Mouse (Mus musculus) megakaryocyte-erythroid progenitor cell, adult 5 weeks (primary cell): Measurements from ENCODE around the gene Ccer2. TPM values are rescaled to one million over a fixed set of nuclear protein-coding genes. Genes with fewer than 3 reads are reported as not detected.

ENCODE experiments used
- polyA plus RNA-seq: library from polyadenylated mRNA; stranded (reverse); fragments of >175 nt; gene quantifications from 2 replicates; pipeline ENCODE4 v1.2.3, GENCODE M21; 2012

The Ccer2 gene
- polyA plus RNA-seq: not detected in 2 replicates

DNA sequence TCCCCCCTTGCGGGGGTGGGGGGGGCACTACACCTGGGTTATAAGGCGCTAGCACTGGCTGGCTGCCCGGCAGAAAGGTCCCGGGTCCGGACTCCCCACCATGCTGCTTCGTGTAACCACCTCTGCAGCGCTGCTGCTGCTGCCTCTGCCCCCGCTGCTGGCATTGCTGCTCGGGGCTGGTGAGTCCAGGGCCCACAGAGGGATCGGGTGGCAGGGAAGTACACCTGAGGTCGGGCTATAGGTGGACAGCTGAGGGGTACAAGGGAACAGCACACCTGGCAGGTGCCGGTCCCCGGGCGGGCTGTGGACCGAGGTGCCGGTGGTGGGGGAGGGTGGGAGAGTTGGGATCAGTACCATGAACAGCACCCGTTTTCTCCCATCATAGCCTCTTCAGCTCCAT, at the start of gene Ccer2:
Gene Ccer2 (plus strand): TSS at position 96 of the 400 bp plus-strand sequence.

GRCm38 (mm10) chr7:28716590-28717281, 39.2 kb upstream of the Ccer2 start, which contains the start of gene Fbxo17:
TSS of gene Fbxo17 (plus strand) at chr7:28716804.

GRCm38 (mm10) chr7:28741709-28742438, 14.1 kb upstream of the Ccer2 start, which contains the start of the genes Mrps12 and Sars2:
TSS of gene Mrps12 (minus strand) at chr7:28741820.
TSS of gene Sars2 (plus strand) at chr7:28741992.

GRCm38 (mm10) chr7:28766173-28766879, 10.4 kb downstream of the Ccer2 start, which contains the start of gene Sirt2:
TSS of gene Sirt2 (plus strand) at chr7:28766735.

DNA sequence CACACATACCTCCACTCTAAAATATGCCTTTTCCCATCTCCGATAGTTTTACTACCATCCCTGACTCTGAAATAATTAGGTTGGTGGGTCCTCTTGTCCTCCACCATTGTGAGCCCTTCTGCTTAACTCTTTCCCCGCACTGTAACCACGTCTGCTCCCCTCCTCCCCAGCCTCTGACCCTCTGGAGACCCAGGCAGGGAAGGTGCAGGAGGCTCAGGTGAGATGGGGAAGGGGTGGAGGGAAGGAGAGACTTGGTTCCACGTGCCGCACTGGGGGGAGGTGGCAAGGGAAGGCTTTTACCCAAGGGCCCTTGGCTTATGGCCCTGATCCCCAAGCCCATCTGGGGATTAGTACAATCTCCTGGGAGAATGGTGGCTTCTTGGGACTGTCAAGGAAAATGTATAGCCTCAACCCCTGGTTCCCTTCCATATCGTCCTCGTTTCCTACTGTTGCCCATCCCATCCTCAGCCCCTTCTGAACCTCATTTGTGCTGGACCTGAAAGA, 11.5 kb downstream of the Ccer2 start, which contains the start of gene Nfkbib:
Gene Nfkbib (minus strand): TSS at position 51 of the 504 bp plus-strand sequence.

GRCm38 (mm10) chr7:28788307-28789195, 32.6 kb downstream of the Ccer2 start, which contains the start of gene Rinl:
TSS of gene Rinl (plus strand) at chr7:28788969.

DNA sequence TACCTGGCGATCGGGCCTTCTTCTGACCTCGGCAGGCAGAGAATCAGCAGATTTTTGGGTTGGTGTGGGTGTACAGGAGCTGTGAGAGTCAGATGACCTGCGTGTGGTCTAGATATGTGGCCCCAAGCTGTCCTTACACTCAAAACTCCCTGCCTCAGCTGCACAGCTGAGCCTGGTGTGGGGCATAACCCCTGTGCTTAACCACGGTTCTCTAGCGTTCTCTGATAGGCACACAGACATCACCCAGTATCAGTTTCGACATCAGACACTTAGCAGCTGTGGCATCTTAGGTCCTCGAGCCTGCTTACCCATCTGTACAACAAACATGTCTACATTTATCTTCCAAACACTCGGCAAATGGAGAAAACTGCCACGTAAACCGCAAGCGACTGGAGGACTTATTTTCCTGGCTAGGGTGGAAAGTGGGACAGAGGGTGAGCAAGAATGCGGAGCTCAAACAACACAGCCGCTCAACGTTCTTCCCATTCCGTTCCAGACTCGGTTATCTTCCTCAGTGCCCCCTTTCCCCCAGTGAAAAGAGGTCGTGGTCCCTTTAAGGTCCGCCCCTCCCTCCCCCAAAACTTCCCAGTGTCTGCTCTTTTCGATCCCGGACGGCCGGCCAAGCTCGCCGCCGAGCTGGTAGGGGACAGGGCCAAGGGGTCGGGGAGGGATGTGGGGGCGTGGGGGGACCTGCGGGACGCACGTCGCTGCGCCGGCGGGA, 52.4 kb downstream of the Ccer2 start, which contains the start of gene Hnrnpl:
Gene Hnrnpl (plus strand): TSS at position 321 of the 721 bp plus-strand sequence.

Other genes with a start within 250 kb of the Ccer2 start
- not detected in 2 replicates for gene Ifnl2, start 245.7 kb upstream of the Ccer2 start, polyA plus RNA-seq
- not detected in 2 replicates for gene Ifnl3, start 233.3 kb upstream of the Ccer2 start, polyA plus RNA-seq
- not detected in 2 replicates for gene Sycn, start 215.3 kb upstream of the Ccer2 start, polyA plus RNA-seq
- gene Nccrp1, start 208.9 kb upstream of the Ccer2 start, polyA plus RNA-seq: 5.8 and 5.9 TPM in 2 replicates
- gene Samd4b, start 158.0 kb upstream of the Ccer2 start, polyA plus RNA-seq: 92.1 and 106 TPM in 2 replicates
- 41.7 and 46.1 TPM in 2 replicates for gene Pak4, start 158.0 kb upstream of the Ccer2 start, polyA plus RNA-seq
- not detected in 2 replicates for gene Acp7, start 124.8 kb upstream of the Ccer2 start, polyA plus RNA-seq
- gene Fbxo27, start 63.3 kb upstream of the Ccer2 start, polyA plus RNA-seq: 0.17 and 0.21 TPM in 2 replicates
- gene Fbxo17, start 39.4 kb upstream of the Ccer2 start, polyA plus RNA-seq: 1.5 and 2.0 TPM in 2 replicates
- gene Mrps12, start 14.4 kb upstream of the Ccer2 start, polyA plus RNA-seq: 279 and 329 TPM in 2 replicates
- 46.8 and 59.0 TPM in 2 replicates for gene Sars2, start 14.2 kb upstream of the Ccer2 start, polyA plus RNA-seq
- gene Sirt2, start 10.6 kb downstream of the Ccer2 start, polyA plus RNA-seq: 169 and 196 TPM in 2 replicates
- 199 and 221 TPM in 2 replicates for gene Nfkbib, start 11.3 kb downstream of the Ccer2 start, polyA plus RNA-seq
- 81.2 and 117 TPM in 2 replicates for gene Rinl, start 32.8 kb downstream of the Ccer2 start, polyA plus RNA-seq
- gene Hnrnpl, start 52.4 kb downstream of the Ccer2 start, polyA plus RNA-seq: 401 and 425 TPM in 2 replicates
- 29.7 and 33.0 TPM in 2 replicates for gene Ech1, start 69.0 kb downstream of the Ccer2 start, polyA plus RNA-seq
- gene Lgals4, start 77.7 kb downstream of the Ccer2 start, polyA plus RNA-seq: 1.2 and 3.4 TPM in 2 replicates
- 0.29 and 0.53 TPM in 2 replicates for gene Lgals7, start 107.7 kb downstream of the Ccer2 start, polyA plus RNA-seq
- gene Capn12, start 125.2 kb downstream of the Ccer2 start, polyA plus RNA-seq: not detected in 2 replicates
- gene Actn4, start 206.2 kb downstream of the Ccer2 start, polyA plus RNA-seq: 339 and 350 TPM in 2 replicates
- 182 and 191 TPM in 2 replicates for gene Eif3k, start 225.7 kb downstream of the Ccer2 start, polyA plus RNA-seq
- gene Map4k1, start 225.9 kb downstream of the Ccer2 start, polyA plus RNA-seq: 292 and 327 TPM in 2 replicates